Mouse (Mus musculus): ENCODE results near the gene Rpl12.

Rpl12 gene

DNA sequence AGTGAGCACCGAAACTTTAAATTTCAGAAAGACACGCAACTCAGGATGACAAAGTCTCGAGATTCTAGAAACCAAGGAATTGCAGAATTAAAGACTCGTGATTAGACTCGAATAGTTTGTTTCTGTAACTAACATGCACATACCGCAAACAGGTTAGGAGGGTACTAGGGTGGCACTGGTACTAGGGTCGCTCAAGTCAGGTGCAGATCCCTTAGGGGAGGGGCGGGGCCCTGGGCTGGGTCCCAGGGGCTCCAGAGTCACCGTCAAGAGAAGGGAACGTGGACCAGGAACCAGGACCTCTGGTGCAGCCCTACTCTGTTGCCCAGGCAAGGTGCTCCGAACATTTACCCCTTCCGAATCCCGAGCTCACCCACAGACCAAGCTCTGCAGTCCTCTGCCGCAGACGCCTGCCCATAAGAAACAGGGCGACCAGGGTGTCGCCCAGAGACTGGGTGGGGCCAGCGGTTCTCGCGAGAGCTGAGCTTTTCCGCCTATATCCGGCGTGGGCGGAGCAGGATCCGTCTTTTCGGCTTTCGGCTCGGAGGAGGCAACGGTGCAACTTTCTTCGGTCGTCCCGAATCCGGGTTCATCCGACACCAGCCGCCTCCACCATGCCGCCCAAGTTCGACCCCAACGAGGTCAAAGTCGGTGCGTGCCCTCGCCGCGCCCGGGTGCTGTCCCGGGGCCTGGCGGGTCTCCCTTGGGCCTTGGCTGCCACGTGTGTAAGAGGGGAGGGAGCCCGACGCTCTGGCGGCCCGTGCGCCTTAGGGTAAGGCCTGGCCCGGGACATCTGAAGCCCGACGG, at the start of gene Rpl12, which contains the start of gene Lrsam1:
Gene Rpl12 (plus strand): TSS at position 368 of the 804 bp plus-strand sequence.
Gene Lrsam1 (minus strand): TSS at position 423 of the 804 bp plus-strand sequence.
- peak; percentile 92 to 95 for DNase-seq (ENCODE audit: low spot score in 2 of 2)

DNA sequence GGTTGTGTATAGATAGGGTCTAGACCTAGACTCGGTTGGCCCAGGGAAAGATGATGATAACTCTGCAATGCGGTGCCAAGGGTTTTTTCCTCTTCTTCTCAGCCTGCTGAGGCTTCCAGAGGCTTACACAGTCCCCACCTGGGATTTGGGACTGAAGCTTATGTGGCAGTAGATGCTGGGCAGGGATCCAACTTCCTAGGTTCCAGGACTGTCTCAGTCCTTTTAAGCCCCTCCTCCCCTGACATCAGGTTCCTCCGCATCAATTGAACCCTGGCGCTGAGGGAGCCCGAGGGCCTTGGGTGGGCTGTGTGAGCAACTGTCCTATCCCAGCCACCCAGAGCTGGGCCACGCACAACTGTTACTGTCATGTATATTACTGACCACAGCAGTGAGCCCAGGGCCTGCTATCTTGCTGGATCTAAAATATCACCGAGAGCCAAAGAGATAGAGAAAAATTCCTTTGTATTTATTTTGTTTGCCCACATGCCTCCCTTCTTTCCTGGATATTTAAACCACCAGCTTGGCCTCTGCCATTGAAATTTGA, 49.6 kb upstream of the Rpl12 start:
- no peak for DNase-seq (ENCODE audit: low spot score in 2 of 2)

DNA sequence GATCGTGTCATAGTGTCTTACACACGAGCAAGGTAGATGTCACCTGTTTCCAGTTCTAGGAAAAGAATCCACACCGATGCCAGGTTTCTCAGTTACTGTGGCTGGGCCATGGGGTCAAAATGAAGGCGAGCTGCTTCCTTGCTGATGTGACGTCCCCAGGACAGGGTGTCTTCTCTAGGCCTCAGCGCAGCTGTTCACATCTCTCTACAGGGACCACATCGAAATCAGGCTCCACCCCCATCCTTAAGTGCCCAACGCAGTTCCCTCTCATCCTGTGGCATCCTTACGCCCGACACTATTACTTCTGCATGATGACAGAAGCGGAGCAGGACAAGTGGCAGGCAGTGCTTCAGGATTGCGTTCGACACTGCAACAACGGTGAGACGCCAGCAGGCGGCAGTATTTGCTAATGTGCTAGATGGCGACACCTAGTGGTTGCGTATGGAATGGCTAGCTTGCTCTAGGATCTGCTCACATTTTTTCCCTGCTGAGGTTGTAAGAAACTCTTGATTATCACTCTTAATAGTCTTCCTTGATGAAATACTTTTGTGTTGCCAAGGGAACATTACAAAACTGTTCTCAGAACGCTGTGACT, 49.1 kb upstream of the Rpl12 start:
- peak; percentile 72 to 82 for DNase-seq (ENCODE audit: low spot score in 2 of 2)

DNA sequence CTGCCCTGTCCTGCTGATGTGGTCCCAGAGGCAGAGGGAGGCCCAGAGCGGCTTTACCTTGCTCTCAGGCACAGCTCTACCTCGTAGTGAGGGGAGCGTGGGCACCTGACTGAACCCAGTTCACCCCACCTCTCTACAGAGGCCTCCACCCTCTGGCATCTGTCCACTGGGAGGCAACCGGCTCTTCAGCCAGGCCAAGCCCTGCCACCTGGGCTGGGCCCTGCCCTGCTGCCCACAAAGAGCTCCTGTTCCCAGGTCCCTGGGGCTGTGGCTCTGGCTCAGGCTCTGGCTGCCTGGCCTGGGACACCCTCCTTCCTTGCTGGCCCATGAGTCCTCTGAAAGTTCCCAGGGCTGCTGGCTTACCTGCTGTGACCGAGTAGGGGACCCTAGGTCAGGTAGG, 47.0 kb upstream of the Rpl12 start:
- no peak for DNase-seq (ENCODE audit: low spot score in 2 of 2)

DNA sequence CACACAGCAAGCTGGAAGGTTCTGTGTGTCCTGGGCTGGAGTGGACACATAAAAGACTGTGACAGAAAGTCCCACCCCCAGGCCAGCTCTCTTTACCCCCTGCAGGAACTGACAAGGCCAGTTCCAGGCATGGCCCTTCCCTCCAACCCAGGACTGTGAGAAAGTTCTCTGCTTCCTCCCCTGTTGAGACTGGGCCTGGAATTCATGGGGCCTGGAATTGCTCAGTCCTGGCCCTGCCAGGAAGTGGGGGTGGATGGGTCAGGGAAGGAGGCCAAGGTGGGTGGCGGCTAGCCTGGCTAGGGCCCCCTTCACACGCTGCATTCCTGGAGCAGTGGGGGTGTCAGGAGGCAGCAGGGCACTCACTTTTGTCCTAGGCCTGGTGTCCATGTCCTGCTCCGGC, 46.5 kb upstream of the Rpl12 start:
- DNase-seq (ENCODE audit: low spot score in 2 of 2), result peak; percentile 70 to 75

DNA sequence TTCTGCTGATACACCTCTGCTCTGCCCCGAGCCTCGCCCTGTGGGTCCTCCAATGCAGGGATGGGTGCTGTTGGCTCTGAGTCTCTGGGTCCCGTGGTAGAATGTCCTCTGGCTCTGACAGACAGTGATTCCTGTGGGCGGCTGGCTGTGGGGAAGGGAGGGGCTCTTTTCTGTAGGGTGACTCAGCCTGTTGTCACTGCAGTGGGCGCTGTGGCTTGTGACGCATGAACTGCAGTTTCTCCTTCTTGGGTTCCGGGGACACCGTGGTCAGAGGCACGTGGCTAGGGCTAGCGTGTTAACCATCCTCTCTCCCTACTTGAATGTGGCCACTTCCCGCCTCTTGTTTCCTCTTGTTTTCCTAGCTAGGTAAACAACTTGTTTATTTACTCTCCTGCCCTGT, 43.8 kb upstream of the Rpl12 start:
- no peak for DNase-seq (ENCODE audit: low spot score in 2 of 2)

DNA sequence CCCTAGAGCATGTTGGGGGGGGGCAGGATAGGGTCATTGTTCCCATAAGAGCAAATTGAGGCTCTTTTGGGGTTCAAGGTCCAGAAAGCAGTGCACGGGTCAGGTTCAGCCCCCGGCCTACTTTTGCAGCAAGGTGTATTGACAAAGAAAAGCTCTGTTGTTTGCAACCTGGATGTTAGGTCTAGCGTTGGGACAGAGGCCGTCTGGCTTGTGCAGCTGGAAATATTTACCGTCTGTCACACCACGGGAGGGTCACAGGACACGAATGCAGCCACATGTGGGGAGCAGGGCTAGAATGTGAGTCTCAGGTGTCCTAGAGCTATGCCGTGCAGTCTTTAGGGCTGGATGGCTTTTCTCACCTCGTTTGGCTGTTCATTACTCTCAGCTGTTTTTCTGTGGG, 43.0 kb upstream of the Rpl12 start:
- no peak for DNase-seq (ENCODE audit: low spot score in 2 of 2)

DNA sequence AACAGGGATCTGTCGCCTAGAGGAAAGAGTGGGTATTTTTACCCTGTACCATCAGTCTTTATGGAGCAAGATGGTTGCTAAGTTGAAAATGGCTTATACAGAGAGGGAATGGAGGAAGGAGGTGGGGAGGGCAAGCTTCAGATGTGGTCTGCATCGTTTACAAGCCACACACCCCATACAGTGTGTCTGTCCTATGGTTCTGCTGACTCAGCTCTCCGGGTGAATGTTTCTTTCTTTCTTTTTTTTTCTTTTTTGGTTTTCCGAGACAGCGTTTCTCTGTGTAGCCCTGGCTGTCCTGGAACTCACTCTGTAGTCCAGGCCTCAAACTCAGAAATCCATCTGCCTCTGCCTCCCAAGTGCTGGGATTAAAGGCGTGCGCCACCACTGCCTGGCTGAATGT, 40.1 kb upstream of the Rpl12 start:
- no peak for DNase-seq (ENCODE audit: low spot score in 2 of 2)

DNA sequence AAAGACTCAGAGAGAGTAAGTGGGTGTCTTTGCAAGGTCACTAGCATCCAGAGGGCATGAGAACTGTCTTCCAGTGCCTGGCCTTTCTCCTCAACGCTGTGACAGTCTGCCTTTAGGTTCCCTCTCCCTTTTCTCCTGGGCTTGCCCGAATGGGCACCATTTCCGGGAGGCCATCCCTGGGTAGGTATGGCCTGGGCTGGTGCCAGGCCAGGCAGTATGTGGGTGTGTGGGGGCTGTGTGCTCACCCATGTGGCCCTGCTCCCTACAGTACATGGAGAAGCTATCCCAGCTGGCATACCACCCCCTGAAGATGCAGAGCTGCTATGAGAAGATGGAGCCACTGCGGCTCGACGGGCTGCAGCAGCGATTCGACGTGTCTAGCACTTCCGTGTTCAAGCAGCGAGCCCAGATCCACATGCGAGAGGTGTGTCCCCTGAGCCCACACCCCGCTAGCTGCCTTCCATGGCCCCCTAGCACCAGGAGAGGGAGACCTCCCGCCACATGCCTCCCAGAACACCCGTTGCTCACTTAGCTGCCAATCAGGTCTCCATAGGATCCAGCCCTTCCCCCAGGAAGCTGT, 39.5 kb upstream of the Rpl12 start:
- DNase-seq (ENCODE audit: low spot score in 2 of 2), result no peak

DNA sequence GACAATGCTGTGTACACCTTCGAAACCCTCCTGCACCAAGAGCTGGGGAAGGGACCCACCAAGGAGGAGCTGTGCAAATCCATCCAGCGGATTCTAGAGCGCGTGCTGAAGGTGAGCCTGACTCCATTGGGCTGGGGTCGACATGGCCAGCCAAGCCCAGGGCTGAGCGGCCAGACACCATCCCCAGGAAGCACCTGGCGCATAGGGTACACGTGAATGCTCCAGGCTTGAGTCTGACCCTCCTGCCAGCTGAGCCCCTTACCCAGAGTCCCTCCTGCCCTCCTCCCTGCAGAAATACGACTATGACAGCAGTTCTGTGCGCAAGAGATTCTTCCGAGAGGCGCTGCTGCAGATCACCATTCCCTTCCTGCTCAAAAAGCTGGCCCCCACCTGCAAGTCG, 38.8 kb upstream of the Rpl12 start:
- DNase-seq (ENCODE audit: low spot score in 2 of 2), result no peak

DNA sequence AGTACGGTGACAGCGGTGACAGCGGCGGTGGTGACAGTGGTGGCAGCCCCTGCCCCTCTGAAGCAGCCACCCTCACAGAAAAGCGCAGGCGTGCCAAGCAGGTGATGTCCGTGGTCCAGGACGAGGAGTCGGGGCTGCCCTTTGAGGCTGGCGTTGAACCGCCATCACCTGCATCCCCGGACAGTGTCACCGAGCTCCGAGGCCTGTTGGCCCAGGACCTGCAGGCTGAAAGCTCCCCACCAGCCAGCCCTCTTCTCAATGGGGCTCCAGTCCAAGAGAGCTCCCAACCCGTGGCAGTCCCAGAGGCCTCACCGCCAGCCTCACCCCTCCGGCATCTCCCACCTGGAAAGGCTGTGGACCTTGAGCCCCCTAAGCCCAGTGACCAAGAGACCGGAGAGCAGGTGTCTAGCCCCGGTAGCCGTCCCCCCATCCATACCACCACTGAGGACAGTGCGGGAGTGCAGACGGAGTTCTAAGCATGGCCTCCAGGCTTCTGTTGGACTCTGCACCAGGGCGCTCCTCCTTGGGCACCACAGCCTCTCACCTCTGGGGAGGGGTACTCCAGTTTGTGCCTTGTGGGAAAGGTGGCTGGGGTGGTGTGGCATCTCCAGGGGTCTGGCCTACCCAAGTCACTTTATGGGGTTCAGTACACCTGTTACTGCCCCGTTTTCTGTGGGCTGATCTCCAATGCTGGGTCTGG, 37.7 kb upstream of the Rpl12 start:
- no peak for DNase-seq (ENCODE audit: low spot score in 2 of 2)

DNA sequence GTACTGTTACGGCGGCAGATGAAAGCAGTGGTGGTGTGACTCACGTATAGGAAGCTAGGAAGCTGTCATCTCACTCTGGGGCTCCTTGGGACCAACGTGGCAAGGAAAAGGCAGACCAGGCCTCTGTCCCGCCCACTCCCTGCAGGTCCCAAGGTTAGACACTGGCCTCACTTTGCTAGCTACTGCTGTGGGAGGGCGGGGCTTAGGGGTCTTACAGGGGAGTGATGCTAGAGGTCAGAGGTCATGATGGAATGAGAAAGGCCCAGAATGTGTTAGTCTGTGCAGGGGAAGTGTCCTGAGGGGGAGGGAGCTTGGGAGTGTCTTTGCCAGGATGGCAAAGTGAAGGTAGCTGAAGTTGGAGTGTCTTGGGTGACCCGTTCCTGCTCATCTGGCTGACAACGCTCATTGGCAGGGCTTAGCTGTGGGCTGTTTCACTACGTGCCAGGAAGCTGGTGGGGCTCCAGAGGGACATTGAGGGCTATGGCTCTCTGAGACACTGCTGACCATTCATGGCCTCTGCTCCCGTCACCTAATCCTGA, 37.0 kb upstream of the Rpl12 start:
- DNase-seq (ENCODE audit: low spot score in 2 of 2), result no peak

DNA sequence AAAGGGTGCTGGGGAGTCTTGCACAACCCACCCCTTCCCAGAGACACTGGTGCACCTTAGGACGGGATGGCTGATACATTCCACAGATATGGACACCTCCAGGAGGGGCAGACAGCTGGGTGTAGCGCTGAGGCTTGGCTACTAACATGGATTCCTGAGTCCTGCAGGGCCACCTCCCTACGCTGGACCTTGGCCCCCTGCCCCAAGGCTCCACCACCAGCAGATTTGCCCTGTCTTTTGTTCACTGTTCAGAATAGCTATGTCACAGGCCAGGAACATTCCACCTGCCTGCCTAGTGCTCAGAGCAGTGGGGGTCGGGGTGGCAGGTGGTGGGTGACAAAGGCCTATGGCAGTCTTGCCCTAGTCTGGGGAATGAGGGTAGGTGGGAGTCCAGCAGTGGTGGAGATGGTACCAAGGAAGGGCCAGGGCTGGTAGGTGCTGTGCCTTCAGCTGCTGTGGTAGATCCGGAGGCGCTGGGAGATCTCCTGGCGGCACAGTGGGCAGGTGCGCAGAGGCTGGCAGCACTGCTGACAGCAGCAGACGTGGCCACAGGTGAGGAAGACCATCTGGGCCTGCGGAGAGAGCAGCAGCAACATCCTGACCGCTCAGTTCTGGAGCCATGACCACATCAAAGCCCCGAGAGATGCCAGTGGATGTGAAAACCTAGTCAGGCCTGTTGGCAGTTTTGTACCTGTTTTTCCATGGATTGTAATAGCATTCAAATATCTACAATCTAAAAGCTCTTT, 34.9 kb upstream of the Rpl12 start:
- no peak for DNase-seq (ENCODE audit: low spot score in 2 of 2)

DNA sequence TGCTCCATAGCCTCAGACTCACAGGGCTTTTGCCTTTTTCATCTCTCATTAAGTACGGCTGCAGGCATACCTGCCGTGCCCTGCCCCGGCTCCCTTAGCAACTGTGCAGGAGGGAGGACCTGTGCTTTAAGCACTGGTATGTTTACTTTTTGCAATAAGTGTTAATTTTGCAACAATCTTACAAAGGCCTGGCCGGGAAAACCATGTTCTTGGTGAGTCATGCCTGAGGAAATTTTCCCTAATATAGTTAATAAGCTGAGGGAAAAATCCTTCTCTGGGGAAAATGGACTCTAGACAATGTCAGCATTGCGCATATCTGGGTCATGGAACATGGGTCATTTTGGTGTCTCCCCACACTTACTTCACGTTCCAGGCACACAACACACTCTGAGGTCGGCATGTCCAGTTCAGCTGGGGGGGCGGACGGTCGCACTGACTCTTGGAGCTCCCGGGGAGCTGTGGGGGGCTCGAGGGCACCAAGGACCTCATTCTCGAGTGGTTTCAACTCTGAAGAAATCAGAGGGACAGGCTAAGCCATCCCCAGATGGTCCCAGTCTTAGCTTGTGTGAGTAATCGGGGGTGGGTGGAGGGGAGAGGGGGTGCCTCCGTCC, 33.6 kb upstream of the Rpl12 start:
- DNase-seq (ENCODE audit: low spot score in 2 of 2), result no peak

DNA sequence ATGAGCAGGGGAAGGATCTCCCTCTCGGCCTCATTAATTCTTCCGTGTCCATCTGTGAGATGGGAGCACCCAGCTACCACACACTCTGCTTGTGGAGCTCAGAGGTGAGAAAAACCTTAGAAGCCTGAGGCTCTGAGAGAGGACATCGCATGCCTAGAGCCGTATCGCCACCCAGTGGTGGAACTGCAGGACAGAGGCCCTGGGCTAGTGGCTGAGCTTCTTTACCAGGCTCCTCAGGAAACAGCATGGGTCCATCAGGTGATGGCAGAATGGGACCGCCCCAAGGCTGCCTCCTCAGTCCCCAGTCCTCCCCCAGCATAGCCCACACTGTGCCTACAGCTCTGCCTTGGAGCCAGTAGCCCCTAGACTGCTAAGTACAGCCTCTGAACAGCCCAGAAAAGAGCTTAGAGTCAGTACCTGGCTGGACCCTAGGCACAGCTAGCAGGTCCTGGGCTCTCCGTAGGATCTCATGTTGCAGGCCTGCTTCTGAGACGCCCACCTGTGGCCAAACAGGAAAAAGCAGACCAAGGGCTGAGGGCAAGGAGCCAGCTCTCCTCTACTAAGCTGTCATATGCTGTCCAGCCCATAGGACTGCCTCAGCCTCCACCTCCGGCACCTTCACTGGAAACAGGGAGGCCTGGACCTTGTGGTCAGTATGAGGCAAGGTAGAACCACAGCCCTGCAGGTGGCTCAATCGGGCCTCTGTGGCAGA, 33.0 kb upstream of the Rpl12 start:
- DNase-seq (ENCODE audit: low spot score in 2 of 2), result peak; percentile 70 to 77

DNA sequence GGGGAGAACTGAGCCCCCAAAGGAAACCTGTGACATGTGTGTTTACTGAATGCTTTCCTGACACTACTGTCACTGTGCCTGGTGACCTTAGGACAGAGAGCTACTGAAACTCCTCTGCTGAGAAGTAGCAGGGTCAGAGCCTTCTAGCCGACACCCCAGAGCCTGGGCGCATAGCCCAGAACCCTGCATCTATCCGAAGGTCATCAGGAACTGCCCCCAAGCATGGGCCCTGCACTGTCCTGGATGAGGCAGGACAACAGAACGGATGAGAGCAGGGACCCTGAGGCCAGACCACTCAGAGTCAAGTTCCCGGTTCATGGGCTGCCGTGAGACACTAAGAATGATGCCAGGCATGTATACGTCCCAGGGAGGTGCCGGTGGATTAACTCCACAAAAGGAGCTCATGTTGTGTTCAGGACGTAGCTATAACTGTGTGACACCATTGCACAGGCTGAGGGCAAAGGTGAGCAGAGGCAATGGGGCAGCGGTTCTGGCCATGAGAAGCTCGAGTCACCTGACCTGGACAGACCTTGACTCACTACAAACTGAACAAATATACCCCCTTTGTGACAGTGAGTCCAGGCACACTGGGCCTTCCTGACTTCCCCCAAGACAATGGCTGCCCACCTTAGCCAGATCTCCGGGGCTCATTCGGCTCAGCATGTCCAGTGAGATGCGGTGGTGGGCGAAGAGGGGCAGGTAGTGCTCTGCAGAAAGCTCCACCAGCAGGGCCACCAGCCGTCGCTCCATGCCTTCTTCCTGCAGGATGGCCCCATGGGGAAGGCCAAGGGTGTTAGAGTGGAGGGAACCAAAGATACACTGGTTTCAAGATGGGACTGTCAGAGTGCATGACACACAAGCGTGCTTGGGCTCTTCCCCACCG, 32.2 kb upstream of the Rpl12 start:
- no peak for DNase-seq (ENCODE audit: low spot score in 2 of 2)

DNA sequence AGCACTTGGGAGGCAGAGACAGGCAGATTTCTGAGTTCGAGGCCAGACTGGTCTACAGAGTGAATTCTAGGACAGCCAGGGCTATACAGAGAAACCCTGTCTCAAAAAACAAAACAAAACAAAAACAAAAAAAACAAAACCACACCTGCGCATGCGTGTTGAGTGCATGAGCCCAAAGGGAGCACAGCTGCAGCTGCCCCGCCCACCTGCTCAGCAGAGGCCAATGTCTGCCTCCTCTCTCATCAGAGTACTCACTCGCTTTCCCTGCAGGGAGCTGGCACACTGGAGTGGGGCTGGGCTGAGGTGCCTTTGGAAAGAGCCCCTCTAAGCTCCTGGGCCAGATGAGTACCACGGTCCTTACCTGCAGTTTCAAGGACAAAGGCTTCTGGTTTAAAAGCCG, 29.6 kb upstream of the Rpl12 start:
- no peak for DNase-seq (ENCODE audit: low spot score in 2 of 2)

DNA sequence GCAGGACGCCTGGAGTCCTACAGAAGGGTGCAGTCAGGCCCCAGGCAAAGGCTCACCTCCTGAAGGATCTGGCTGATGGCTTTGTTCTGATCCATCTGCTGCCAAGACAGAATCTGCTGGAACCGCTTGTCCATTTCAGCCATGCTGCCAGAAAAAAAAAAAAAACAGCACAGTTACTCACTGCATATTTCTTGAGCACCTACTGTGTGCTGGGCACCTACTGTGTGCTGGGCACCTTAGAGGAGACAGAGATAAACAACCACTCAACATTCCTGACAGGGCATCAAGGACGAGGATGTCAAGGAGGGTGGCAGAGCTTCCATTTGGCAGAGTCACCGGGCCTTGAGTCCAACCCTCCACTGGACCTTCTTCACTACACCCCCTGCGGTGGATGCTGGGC, 22.6 kb upstream of the Rpl12 start:
- no peak for DNase-seq (ENCODE audit: low spot score in 2 of 2)

DNA sequence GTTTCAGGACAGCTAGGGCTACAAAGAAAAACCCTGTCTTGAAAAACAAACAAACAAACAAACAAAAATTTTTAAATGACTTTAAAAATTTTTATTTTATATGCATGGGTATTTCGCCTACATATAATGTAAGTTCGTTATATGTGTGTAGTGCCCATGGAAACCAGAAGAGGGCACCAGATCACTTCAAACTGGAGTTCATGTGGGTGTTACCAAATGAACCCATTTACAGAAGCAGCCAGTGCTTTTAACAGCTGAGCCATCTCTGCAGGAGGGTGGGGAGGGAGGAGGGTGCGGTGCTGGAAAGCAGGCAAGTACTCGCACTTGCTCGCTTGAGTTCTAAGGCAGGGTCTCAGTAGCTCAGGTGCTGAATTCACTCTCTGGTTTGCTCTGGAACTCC, 21.9 kb upstream of the Rpl12 start:
- no peak for DNase-seq (ENCODE audit: low spot score in 2 of 2)
